Mouse (Mus musculus) ovary, adult 2 months (tissue): ENCODE data around the gene Atpaf2. TPM values are rescaled to one million over a fixed set of nuclear protein-coding genes. Genes with fewer than 3 reads are reported as not detected.

Source experiments
- polyA plus RNA-seq: library from polyadenylated mRNA; depleted of rRNA; stranded (reverse); fragments of >200 nt; gene quantifications from 2 replicates; pipeline ENCODE4 v1.2.3, GENCODE M21; 2012; rRNA removed

The Atpaf2 gene
- polyA plus RNA-seq: 24.3 and 30.1 TPM in 2 replicates

GRCm38 (mm10) chr11:60417717-60418472 is at the start of gene Atpaf2:
Gene Atpaf2, minus strand, starts transcription at chr11:60418457.

GRCm38 (mm10) chr11:60454080-60454744 is 36.0 kb upstream of the Atpaf2 start, which contains the start of gene Drg2:
Gene Drg2, plus strand, starts transcription at chr11:60454591.

GRCm38 (mm10) chr11:60416963-60417716 is 1.1 kb downstream of the Atpaf2 start, which contains the start of gene Gid4:
Gene Gid4, plus strand, starts transcription at chr11:60417145.

GRCm38 (mm10) chr11:60352559-60353411 is 65.5 kb downstream of the Atpaf2 start, which contains the start of the genes Tom1l2 and Drc3:
Gene Tom1l2, minus strand, starts transcription at chr11:60352905.
Gene Drc3, plus strand, starts transcription at chr11:60353329.

Other genes starting within 250 kb of the Atpaf2 start
- gene Srebf1, start 195.9 kb downstream of the Atpaf2 start, polyA plus RNA-seq: 246 and 263 TPM in 2 replicates
- 127 and 144 TPM in 2 replicates for gene Tom1l2, start 65.6 kb downstream of the Atpaf2 start, polyA plus RNA-seq
- gene Drc3, start 65.1 kb downstream of the Atpaf2 start, polyA plus RNA-seq: 21.8 and 26.2 TPM in 2 replicates
- 32.0 and 33.9 TPM in 2 replicates for gene Gid4, start 1.3 kb downstream of the Atpaf2 start, polyA plus RNA-seq
- 63.4 and 65.8 TPM in 2 replicates for gene Drg2, start 36.1 kb upstream of the Atpaf2 start, polyA plus RNA-seq
- gene Myo15, start 50.9 kb upstream of the Atpaf2 start, polyA plus RNA-seq: 0.45 and 0.53 TPM in 2 replicates
- 34.2 and 38.4 TPM in 2 replicates for gene Alkbh5, start 117.9 kb upstream of the Atpaf2 start, polyA plus RNA-seq